Mouse (Mus musculus): Measurements from ENCODE around the gene Pole4.

Gene Pole4

DNA sequence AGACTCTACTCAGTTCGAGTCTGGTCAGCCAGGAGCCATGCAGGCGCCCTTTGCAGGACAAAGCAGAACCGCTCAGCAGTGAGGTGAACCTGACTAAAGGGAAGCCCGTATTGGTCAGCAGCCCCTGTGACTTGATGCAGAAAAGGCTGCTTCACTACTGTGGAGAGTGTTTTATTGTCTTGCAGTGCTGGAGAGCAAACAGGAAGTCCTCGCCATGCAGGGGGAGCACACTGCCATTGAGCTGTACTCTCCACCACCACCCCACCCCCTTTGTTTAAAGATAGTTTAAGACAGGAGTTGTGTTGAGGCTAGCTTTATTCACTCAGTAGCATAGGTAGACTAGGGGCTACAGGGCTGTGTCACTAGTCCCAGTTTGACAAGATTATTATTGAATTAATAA, at the start of gene Pole4:
Gene Pole4, minus strand, starts transcription at position 145 of the 400 bp plus-strand sequence.
- no peak for DNase-seq

DNA sequence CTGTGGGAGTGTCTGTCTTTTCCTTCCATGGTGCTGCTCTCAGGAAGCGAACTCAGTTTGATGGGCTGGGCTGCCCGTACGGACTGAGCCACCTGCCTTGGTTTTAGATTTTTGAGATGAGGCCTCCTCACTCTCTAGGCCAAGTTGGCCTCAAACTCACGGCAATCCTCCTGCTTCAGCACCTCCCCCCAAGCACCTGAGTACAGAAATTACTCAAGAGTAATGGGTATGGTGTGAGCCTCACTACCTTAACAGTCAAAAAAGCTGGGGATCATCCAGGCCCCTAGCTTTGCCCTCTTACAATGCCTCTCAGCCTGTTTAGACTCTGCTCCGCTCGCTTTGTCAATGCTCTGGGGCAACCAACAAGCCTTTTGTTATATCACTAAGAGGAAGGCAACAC, 49.6 kb upstream of the Pole4 start:
- no peak for DNase-seq

- DNase-seq: peak; percentile 34
Observed at GRCm38 (mm10) chr6:82753638-82754361, 48.6 kb upstream of the Pole4 start.

GRCm38 (mm10) chr6:82753061-82753460, 47.9 kb upstream of the Pole4 start:
- DNase-seq: no peak

GRCm38 (mm10) chr6:82751791-82752190, 46.6 kb upstream of the Pole4 start:
- DNase-seq: no peak

DNA sequence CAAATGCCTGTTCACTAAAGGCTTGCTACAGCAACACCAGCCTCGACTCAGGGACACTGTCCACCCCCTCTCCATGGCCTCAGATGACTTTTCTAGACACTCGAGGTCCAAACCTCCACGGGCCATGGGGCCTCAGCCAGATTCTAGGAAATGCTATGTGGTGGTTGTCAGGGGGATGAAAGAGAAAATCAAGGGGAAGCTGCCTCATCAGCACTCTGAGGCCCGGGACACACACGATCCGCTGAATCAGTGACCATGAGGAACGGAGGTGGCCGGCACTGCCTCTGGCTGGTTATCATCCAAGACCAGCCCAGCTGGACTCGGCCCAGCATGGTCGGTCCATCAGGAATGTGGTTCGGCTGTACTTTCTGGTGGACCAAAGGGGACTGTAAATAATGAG, 45.9 kb upstream of the Pole4 start:
- DNase-seq: peak; percentile 31

DNA sequence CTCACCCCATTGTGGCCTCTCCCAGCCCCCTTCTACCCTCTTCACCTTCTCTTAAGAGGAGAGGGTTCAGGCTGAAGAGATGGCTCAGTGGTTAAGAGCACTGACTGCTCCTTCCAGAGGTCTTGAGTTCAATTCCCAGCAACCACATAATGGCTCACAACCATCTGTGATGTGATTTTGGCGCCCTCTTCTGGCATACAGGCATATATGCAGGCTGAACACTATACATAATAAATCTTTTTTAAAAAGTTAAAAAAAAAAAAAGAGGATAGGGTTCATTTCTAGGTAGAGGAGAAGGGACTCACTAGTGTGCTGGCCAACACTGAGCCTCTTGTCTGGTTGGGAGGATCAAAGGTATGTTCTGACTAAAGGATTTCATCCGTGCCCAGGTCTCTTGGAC, 44.9 kb upstream of the Pole4 start:
- DNase-seq: no peak

GRCm38 (mm10) chr6:82748106-82748672, 43.0 kb upstream of the Pole4 start:
- DNase-seq: no peak

DNA sequence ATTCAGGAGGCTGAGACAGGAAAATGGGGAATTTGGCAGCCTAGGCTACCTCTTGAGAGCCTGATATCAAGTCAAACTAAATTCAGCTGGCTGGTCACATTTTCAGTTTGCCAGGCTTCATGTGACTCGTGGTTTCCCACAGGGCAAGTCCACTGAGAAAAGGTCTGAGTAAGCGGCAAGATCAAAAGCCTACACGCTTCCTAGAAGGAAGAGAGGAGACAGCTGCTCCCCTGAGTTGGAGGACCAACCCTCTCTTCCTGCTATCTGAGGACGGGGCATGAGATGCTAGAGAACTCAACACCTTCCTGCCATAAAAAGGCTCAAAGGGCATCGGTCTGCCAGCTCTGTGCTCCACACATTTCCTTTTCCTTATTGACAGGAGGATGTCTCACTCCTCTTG, 41.9 kb upstream of the Pole4 start:
- no peak for DNase-seq

- no peak for DNase-seq
Observed at GRCm38 (mm10) chr6:82744553-82744952, 39.4 kb upstream of the Pole4 start.

DNA sequence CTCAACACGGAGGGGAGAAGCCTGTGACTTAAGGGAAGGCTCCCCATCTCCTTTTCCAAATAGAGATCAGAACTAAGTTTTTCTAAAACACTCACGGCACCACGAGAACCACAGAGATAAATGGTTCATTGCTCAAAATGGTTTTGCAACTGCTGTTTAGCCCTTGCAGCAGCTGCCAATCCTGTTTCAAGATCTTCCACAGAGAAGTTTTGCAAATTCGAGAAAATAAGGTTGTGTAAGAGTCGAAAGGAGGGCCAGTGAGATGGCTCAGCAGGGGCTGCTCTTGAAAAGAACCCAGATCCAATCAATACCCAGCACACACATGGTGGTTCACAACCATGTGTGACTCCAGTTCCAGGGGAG, 36.3 kb upstream of the Pole4 start:
- no peak for DNase-seq

DNA sequence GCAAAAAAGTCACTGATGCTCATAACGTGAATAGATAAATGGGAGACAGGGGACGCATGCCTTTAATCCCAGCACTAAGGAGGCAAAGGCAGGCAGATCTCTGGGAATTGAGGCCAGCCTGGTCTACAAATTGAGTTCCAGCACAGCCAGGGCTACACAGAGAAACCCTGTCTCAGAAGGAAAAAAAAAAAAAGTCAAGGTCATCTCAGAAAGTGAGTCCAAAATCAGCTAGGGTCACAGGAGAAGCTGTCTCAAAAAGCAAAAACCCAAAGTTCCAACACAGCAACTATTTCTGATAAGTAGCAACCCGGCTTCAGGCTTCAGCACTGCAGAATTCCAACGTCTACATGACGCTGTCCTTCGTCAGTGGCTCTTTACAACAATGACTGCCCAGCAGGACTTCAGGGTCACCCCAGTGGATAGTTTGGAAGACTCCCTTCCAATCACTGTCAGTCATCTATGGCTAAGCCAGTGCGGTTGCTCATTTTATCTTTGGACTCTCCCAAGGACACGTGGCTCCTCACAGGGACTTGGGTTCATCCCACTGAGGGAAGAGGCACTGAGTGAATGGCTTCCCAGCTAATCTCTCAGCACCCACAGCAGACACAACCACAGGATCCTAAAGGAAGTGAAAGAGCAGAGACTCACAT, 35.8 kb upstream of the Pole4 start:
- no peak for DNase-seq

- peak; percentile 29 for DNase-seq
Observed at GRCm38 (mm10) chr6:82740269-82740668, 35.1 kb upstream of the Pole4 start.

- no peak for DNase-seq
Observed at GRCm38 (mm10) chr6:82737634-82738540, 32.7 kb upstream of the Pole4 start.

DNA sequence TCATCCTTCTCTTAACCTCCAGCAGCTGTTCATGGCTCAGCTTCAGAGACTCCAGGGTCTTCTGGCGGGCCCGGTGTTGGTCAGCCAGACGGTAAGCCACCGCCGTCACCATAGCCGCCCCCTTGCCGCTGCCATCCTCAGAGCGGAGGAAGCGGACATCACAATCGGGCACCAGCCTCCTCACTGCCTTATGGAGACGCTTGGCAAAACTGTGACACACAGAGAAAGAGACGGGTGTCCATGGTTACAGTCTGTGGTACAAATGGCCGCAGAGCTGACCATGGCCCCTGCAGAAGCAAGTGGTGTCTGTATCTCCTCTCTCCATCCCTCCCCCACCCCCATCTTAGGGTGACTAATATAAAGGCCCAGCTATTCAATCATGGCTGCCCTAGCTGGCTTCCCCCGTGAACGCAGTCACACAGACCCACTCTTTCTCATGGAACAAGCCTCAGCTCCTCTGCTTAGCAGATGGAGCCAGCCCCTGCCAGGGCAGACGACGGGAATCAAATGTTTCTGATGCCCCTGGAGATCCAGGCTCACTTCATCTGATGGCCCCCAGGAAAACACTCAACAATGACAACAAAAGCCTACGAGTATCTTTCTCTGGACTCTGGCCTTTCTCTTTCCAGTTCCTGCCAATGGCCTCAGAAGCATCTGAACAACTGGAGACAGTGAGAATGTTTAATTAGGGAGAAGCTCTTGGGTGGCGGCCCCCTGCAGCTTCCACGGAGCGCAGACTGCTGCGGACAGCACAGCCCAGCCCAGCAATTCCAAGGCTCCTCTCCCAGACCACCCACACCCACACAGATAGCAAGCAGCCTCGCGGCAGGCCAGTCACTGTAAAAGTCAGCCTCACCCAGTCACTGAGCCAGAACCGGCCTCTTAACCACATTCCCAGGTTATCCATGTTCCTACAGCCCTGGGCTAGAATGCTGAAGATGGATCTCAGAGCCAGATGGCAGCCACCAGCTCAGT, 31.7 kb upstream of the Pole4 start:
- DNase-seq: no peak

GRCm38 (mm10) chr6:82735347-82735746, 30.2 kb upstream of the Pole4 start:
- DNase-seq: no peak

DNA sequence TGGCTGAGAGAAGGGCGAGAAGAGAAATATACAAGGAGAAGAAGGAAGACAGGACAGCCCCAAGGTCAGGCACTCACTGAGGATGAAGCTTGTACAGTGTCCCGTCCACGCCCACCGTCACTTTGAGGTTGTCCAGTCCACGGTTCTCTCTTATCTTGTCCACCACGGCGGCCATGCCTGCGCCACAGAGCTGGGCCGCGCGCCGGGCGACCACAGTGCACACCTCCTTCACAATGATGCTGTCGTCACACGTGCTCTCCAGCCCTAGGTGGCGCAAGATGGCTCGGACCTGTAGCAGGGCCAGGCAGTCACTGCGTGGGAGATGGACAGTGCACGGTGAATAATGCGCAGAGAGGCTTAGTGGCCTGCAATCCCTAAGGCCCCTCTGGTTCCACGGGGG, 23.5 kb upstream of the Pole4 start:
- no peak for DNase-seq

DNA sequence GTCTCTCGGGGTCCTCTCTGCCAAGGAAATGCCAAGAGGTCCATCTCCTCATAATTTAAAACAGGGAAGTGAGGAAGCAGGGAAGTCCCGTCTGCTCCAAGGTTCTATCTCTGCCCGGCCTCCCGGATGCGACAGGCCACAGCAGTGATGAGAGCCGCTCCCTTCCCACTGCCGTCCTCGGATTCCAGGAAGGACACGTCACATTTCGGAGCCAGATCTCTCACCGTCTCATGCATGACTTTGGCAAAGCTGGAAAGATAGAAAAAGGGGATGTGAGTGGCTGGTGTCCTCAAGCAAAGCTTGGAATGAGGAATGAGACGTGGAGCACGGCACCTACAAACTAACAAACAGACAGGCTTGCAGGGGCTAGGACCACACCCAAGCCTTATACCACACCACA, 22.0 kb upstream of the Pole4 start:
- DNase-seq: no peak

DNA sequence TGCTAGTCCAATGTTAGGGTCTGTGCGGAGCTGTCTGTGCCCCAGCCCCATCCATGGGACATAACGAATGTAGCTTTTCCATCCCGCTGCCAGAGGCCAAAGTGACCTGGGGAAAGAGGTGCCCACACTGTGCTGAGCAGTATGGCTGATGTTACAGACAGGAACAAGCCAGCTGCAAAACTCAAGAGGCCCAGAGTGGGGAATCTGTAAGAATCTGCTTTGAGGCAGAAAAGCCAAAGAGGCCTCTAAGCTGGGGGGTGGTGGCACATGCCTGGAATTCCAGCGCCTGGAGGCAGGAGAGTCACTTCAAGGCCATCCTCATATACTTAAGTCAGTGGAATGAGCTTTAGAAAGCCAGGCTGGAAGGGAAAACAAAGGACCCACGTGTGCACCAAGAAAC, 18.2 kb upstream of the Pole4 start:
- DNase-seq: no peak

DNA sequence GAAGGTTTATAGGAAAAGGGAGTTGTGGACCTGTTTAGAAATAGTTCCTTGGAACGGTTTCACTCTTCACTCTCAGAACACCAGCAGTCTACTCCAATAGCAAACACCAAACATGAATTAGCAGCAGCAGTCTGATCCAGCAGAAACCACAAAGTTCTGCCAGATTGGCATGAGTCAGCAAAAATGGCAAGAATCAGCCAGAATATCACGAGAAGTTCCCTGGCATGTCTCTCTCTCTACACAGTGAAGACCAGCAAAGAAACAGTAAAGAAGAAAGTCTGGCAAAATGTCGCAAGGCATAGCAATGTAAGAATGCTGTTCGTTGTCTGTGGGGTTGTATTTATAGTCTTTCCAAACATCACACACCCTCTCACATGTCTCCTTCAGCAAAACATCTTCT, 11.0 kb upstream of the Pole4 start:
- no peak for DNase-seq

GRCm38 (mm10) chr6:82715653-82716052, 10.5 kb upstream of the Pole4 start:
- DNase-seq: no peak

- DNase-seq: no peak
Observed at GRCm38 (mm10) chr6:82715253-82715652, 10.1 kb upstream of the Pole4 start.

Data from cerebellum, adult 11-12 months (tissue).